Mouse (Mus musculus) common myeloid progenitor, adult 5-6 weeks (primary cell): Measurements from ENCODE around the gene Tanc2. TPM values are rescaled to one million over a fixed set of nuclear protein-coding genes. Genes with fewer than 3 reads are reported as not detected.

ENCODE experiments used
- ATAC-seq: replicated peaks from 2 replicates; pipeline ENCODE4 v1.8.0; 2016; ENCODE audit warnings: low read depth, mild to moderate bottlenecking, moderate TSS enrichment, inconsistent platforms; ENCODE audit not compliant: poor library complexity, severe bottlenecking
- total RNA-seq: library from RNA; stranded (forward); fragments of 200-1000, 187-1606 nt; gene quantifications from 2 replicates; pipeline ENCODE4 v1.2.3, GENCODE M21; 2017

Gene Tanc2
- total RNA-seq, 1 experiment from 2014 or later = 2.0 TPM

DNA sequence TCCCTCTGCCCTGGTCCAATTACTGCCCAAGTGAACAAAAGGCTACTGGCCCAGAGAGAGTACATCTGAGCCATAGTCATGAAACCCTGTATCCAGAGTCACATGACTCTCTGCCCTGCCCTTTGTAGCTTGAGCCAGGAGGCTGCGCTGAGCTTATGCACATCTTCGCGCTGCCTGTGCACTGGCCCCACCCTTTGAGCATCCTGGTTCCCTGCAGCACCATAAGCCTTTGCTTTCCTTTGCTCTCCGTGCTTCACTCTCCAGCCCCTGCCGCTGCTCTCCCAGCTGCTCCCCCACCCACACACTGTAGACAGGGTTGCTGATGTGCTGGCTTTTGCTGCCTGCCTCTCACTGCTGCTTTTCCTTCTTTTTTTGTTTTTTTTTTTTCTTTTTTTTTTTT, 323.8 kb downstream of the Tanc2 start:
- ATAC-seq = no peak

DNA sequence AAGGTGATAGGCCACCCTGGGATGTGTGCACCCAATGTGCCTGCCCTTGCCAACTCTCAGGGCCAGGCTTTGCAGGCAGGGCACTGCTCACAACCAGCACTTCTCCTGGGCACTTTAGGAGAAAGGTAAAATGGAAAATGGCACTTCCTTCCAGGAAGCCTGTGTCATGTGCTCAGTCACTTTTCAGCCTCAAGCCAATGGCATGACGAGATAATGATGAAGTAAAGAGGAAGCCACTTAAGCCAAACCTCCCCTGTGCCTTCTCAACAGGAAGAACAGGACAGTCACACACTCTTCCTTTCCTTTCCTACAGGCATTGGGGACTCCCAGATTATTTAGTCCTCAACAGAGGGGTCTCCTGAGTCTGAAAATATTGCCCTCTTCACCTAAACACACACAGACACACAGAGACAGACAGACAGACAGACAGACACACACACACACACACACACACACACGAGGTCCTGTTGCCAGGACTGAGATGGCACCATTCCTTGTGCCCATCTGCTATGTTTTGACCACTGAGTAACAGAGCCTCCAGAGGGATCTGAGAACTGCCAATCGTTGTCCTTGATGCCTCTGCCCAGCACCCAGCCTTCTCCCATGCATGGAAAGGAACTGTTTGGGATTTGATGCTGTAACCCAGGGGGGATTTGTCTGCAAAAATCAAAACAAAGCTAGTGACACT, 330.5 kb downstream of the Tanc2 start:
- 0 out of 2 replicates have a peak, but pooled peaks have one; percentile 18 for ATAC-seq

- ATAC-seq = no peak
Observed at GRCm38 (mm10) chr11:105920836-105921235, 331.1 kb downstream of the Tanc2 start.

DNA sequence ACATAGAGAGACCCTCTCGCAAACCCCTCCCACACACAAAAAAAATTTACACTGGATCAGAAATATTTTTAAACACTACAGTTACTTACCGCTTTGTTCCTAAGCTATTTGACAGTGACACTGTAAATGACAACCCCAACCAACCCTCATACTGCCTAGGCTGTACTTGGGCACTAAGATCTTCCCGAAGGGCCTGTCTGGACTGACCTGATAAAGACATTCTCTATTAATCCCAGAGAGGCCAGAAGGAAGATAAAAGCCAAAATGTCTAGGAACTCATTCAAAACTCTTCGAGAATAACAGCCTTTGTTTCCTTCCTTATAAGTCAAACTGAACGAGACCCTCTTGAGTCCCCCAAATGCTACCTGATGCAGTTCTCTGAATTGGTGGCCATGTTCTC, 331.5 kb downstream of the Tanc2 start:
- ATAC-seq = no peak

DNA sequence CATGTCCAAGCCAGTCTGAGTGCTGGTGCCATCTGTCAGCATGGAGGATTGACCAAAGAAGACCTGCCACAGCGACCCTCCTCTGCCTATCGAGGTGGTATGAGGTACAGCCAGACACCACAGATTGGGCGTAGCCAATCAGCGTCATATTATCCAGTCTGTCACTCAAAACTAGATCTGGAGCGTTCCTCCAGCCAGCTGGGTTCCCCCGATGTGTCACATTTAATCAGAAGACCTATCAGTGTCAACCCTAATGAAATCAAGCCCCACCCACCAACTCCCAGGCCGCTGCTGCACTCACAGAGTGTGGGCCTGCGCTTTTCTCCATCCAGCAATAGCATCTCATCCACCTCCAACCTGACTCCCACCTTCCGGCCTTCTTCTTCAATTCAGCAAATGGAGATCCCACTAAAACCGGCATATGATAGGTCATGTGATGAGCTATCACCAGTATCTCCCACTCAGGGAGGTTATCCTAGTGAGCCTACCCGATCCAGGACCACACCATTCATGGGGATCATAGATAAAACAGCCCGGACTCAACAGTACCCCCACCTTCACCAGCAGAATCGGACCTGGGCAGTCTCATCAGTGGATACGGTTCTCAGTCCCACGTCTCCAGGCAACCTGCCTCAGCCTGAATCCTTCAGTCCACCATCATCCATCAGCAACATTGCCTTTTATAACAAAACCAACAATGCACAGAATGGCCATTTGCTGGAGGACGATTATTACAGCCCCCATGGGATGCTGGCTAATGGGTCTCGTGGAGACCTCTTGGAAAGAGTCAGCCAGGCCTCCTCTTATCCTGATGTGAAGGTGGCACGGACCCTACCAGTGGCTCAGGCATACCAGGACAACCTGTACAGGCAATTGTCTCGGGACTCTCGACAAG, 333.2 kb downstream of the Tanc2 start:
- ATAC-seq = no peak

- ATAC-seq = peak; percentile 98
Observed at GRCm38 (mm10) chr11:105927065-105928030, 337.6 kb downstream of the Tanc2 start.

DNA sequence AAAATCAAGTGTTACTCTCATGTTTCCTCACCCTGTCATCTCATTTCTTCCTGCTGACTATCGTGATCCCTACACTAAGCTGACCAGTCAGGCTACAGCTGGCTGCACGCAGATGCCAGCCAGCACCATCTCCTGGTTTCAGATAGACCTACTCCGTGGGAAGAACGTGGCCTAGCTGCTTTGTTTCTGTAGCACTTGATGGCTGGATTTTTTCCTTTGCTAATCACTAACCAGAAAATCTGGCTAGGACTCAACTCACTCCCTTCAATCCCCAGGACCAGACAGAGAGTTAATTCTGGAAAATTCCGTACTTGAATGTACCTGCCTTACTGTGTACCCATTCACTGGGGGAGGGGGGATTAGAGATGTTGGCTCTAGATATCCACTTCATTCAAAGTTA, 338.4 kb downstream of the Tanc2 start:
- no peak for ATAC-seq

GRCm38 (mm10) chr11:105931380-105931779, 341.6 kb downstream of the Tanc2 start:
- no peak for ATAC-seq

- ATAC-seq = no peak
Observed at GRCm38 (mm10) chr11:105933746-105934145, 344.0 kb downstream of the Tanc2 start.

DNA sequence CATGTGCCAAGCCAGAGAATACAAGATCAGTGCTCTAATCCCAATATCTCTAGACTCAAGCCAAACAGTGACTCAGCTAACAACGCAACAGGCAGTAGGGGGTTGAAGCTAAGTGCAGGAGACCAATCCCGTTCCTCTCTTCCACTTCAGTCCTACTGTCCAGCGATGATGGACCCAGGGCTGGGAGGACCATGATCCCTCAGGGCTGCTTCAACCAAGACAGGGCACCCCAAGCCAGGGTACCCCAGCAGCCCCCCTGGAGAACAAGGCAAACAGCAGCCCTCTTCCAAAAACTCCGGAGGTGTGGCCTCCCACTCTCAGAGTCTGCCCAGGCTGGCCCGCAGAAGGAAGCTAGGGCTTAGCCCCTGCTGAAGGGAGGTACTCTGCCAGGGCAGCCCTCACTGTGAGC, 344.5 kb downstream of the Tanc2 start:
- no peak for ATAC-seq

GRCm38 (mm10) chr11:105934816-105935215, 345.0 kb downstream of the Tanc2 start:
- ATAC-seq = no peak

- ATAC-seq = no peak
Observed at GRCm38 (mm10) chr11:105935496-105935895, 345.7 kb downstream of the Tanc2 start.

- ATAC-seq = no peak
Observed at GRCm38 (mm10) chr11:105936200-105936599, 346.4 kb downstream of the Tanc2 start.

- ATAC-seq = no peak
Observed at GRCm38 (mm10) chr11:105936974-105937373, 347.2 kb downstream of the Tanc2 start.

DNA sequence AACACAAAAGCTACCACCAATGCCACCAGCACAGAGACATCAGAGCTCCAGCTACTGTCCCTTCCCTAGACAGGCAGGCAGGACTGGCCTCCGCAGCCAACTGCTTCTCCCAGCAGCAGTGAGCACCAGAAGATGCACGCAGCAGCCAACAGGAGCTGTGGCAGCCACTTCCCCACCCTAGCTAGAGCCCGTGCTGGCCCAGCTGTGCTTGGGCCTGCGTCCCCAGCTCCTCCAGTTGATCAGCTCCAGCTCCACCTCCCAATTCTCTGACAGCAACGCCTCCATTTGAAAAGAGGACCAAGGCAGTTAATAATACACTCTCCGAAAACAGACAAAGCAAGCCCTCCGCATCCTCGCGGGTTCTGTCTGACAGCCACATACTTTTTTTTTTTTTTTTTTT, 349.0 kb downstream of the Tanc2 start:
- no peak for ATAC-seq

GRCm38 (mm10) chr11:105941973-105942372, 352.2 kb downstream of the Tanc2 start:
- ATAC-seq = no peak

DNA sequence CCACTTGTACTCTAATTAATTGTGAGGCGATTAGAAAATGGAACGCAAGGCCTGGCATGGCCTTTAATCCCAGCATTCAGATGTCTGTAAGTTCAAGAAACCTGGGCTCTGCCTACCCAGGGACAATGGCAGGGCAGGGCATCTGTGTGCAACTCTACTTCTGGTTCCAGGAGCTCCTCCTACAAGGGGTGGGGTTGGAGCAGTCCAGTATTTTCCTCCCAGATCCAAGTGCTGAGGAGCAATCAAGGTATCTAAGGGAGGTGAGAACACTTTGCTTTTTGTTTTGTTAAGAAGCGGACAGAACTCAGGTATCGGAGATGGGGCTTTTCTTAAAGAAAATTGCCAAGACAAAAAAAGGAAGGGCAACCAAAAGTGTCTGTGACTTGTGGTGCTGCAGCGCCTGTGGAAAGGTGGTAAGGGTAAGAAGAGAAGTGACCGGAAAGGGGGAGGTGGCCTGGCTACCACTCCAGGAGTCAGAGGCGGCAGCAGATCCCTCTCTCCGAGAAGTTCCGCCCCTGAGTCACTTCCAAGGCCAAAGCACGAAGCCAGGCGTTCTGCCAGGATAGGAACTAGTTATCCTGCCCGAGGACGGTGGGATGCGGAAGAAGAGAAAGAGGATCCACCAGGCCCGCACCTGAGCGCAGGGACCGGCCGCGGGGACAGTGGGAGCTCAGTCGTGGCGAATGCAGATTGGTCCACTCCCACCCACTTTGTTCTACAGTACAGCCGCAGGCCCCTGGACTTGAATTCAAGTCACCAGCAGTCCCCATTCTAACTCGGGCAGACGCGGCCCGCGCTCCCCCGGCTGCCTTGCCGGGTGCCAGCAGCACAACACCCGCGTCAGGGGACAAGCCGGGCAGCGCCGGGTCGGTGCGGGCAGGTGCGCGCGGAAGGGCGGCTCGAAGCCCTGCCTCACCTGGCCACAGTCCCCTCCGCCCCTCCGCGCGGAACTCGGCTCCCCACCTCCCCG, 353.6 kb downstream of the Tanc2 start:
- no peak for ATAC-seq

- ATAC-seq = no peak; the same call in 1 of the 2 replicates
Observed at GRCm38 (mm10) chr11:105944126-105944621, 354.4 kb downstream of the Tanc2 start.
